Mouse (Mus musculus) midbrain, embryonic 11.5 days (tissue): ENCODE results near the gene C1s2. TPM values are rescaled to one million over a fixed set of nuclear protein-coding genes. Genes with fewer than 3 reads are reported as not detected.
"Not testable (repeated sequence)": the region's sequence is repeated elsewhere in the genome, so short reads cannot be mapped to it uniquely, and the experiment has no call there.

ENCODE experiments used
- ATAC-seq: fragments of 200-750 bp; cut with Nextera tagmentation; 2 replicates; pipeline ENCODE4 v1.8.0; 2017; ENCODE audit warnings: moderate TSS enrichment, moderate library complexity; ENCODE audit not compliant: low FRiP score
- DNase-seq: peaks from one replicate; pipeline ENCODE4 v3.0.0; 2015; ENCODE audit warnings: low spot score; ENCODE audit errors: missing footprints
- H3K27ac ChIP-seq: fragments of 300-500 bp; sonication (generic); 2 replicates; pipeline ENCODE4 v1.5.1; 2014; ENCODE audit warnings: low read depth, low read length
- H3K27me3 ChIP-seq: fragments of 300-500 bp; sonication (generic); 2 replicates; pipeline ENCODE4 v1.6.1; 2014; ENCODE audit warnings: mild to moderate bottlenecking, low read length, moderate library complexity, mixed read lengths; ENCODE audit not compliant: control insufficient read depth, insufficient read depth
- H3K36me3 ChIP-seq: fragments of 300-500 bp; sonication (generic); 2 replicates; pipeline ENCODE4 v1.6.1; 2014; ENCODE audit warnings: mild to moderate bottlenecking, low read length, moderate library complexity, mixed read lengths; ENCODE audit not compliant: control insufficient read depth, insufficient read depth
- H3K4me1 ChIP-seq: fragments of 300-500 bp; sonication (generic); 2 replicates; pipeline ENCODE4 v1.6.1; 2014; ENCODE audit warnings: low read length; ENCODE audit not compliant: control insufficient read depth, insufficient read depth
- H3K4me2 ChIP-seq: fragments of 300-500 bp; sonication (generic); 2 replicates; pipeline ENCODE4 v1.6.1; 2014; ENCODE audit warnings: mild to moderate bottlenecking, moderate library complexity
- H3K4me3 ChIP-seq: fragments of 300-500 bp; sonication (generic); 2 replicates; pipeline ENCODE4 v1.5.1; 2014; ENCODE audit warnings: low read depth, low read length
- H3K9ac ChIP-seq: fragments of 300-500 bp; sonication (generic); 2 replicates; pipeline ENCODE4 v1.6.1; 2014; ENCODE audit warnings: low read length
- H3K9me3 ChIP-seq: fragments of 300-500 bp; sonication (generic); 2 replicates; pipeline ENCODE4 v1.6.1; 2016; ENCODE audit warnings: low read length; ENCODE audit not compliant: control insufficient read depth
- WGBS: fragments of 180-500 bp; shearing (Covaris S2); extraction: QIAGEN DNeasy Blood & Tissue Kit; methylation state at CpG from one replicate; pipeline ENCODE4 v1.1.7; 2014; 5-methylcytosine and 5-hydroxymethylcytosine counted together
- polyA plus RNA-seq: library from polyadenylated mRNA; unstranded; fragments of >200 nt; fragmentation: Nextera tagmentation; extraction: Ambion mirVana; gene quantifications from 2 replicates; pipeline ENCODE4 v1.2.1, GENCODE M21; 2014

The C1s2 gene
- polyA plus RNA-seq, 1 experiment from 2014 or later, result not detected

DNA sequence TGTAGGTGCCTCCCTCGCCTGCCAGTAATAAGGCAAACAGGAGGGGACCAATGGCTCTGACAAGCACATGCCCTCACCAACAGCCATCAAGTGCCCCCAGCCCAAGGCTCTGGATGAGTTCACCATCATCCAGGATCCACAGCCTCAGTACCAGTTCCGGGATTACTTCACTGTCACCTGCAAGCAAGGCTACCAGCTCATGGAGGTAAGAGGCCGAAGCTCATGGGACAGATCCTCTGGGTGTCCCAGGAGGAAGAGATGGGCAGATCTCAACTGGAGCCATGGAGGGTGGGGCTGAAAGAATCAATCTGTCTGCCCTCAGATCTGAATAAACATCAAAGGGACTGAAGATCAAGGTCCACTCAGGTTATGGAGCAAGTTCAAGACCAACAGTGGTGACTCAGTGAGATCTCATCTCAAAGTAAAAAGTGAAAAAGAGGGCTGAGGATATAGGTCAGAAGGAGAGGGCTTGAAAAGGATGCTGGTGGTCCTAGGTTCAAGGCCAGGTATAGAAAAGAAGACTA, 60.7 kb downstream of the C1s2 start:
- H3K36me3 ChIP-seq, H3K4me1 ChIP-seq, H3K27me3 ChIP-seq, DNase-seq, H3K9ac ChIP-seq, H3K9me3 ChIP-seq, H3K27ac ChIP-seq, ATAC-seq, H3K4me2 ChIP-seq, H3K4me3 ChIP-seq: not testable (repeated sequence)
- 85% methylated on average over 3 of the region's 3 CpGs for WGBS

Other genes with a start within 250 kb of the C1s2 start
- gene Pex5, start 221.0 kb downstream of the C1s2 start, polyA plus RNA-seq, result 36.4 and 39.6 TPM in 2 replicates
- gene Clstn3, start 171.3 kb downstream of the C1s2 start, polyA plus RNA-seq, result 10.3 and 10.5 TPM in 2 replicates
- 0.23 and 0.28 TPM in 2 replicates for gene C1rl, start 143.0 kb downstream of the C1s2 start, polyA plus RNA-seq
- 0.14 TPM in 1 of 2 replicates, not detected in the other for gene C1ra, start 123.7 kb downstream of the C1s2 start, polyA plus RNA-seq
- gene C1s1, start 93.7 kb downstream of the C1s2 start, polyA plus RNA-seq, result 0.25 and 0.44 TPM in 2 replicates
- not detected in 2 replicates for gene C1rb, start 65.8 kb downstream of the C1s2 start, polyA plus RNA-seq
- 30.9 and 32.3 TPM in 2 replicates for gene Lpcat3, start 26.9 kb upstream of the C1s2 start, polyA plus RNA-seq
- gene Emg1, start 76.1 kb upstream of the C1s2 start, polyA plus RNA-seq, result 215 and 219 TPM in 2 replicates
- 343 and 353 TPM in 2 replicates for gene Phb2, start 76.3 kb upstream of the C1s2 start, polyA plus RNA-seq
- gene Ptpn6, start 102.6 kb upstream of the C1s2 start, polyA plus RNA-seq, result 5.1 and 6.3 TPM in 2 replicates
- gene Grcc10, start 105.3 kb upstream of the C1s2 start, polyA plus RNA-seq, result 532 and 550 TPM in 2 replicates
- gene Gm45234, start 119.9 kb upstream of the C1s2 start, polyA plus RNA-seq, result not detected in 2 replicates
- 8.2 and 8.4 TPM in 2 replicates for gene Atn1, start 120.4 kb upstream of the C1s2 start, polyA plus RNA-seq
- 4.5 and 6.6 TPM in 2 replicates for gene Eno2, start 133.6 kb upstream of the C1s2 start, polyA plus RNA-seq
- 1.1 and 1.8 TPM in 2 replicates for gene Lrrc23, start 143.6 kb upstream of the C1s2 start, polyA plus RNA-seq
- 3.7 and 4.8 TPM in 2 replicates for gene Spsb2, start 172.6 kb upstream of the C1s2 start, polyA plus RNA-seq
- 619 and 639 TPM in 2 replicates for gene Tpi1, start 178.2 kb upstream of the C1s2 start, polyA plus RNA-seq
- gene Usp5, start 193.4 kb upstream of the C1s2 start, polyA plus RNA-seq, result 139 and 143 TPM in 2 replicates
- gene Cdca3, start 193.5 kb upstream of the C1s2 start, polyA plus RNA-seq, result 225 and 244 TPM in 2 replicates
- 3.8 TPM in 2 replicates for gene Gnb3, start 204.2 kb upstream of the C1s2 start, polyA plus RNA-seq
- gene P3h3, start 221.7 kb upstream of the C1s2 start, polyA plus RNA-seq, result 7.8 and 7.9 TPM in 2 replicates
- gene Gpr162, start 227.9 kb upstream of the C1s2 start, polyA plus RNA-seq, result 1.6 and 2.1 TPM in 2 replicates